Mouse (Mus musculus): ENCODE data around the gene Nr1d1. TPM values are rescaled to one million over a fixed set of nuclear protein-coding genes. Genes with fewer than 3 reads are reported as not detected.

Gene Nr1d1
- 43.3 TPM for polyA plus RNA-seq (2014; fragmentation: Illumina TruSeq; extraction: RNeasy Lipid Tissue Mini Kit (QIAGEN cat#74804); ENCODE audit: low read depth, low replicate concordance)

GRCm38 (mm10) chr11:98774582-98775347 is at the start of gene Nr1d1:
Gene Nr1d1, minus strand, starts transcription at chr11:98775333.

GRCm38 (mm10) chr11:98804605-98805004 is 29.5 kb upstream of the Nr1d1 start, which contains the start of gene Casc3:
Gene Casc3, plus strand, starts transcription at chr11:98804905.

GRCm38 (mm10) chr11:98795015-98795713 is 20.0 kb upstream of the Nr1d1 start, which contains the start of gene Msl1:
Gene Msl1, plus strand, starts transcription at chr11:98795516.

GRCm38 (mm10) chr11:98740393-98741050 is 34.6 kb downstream of the Nr1d1 start, which contains the start of gene Thra:
Gene Thra, plus strand, starts transcription at chr11:98740638.

GRCm38 (mm10) chr11:98729119-98729588 is 46.0 kb downstream of the Nr1d1 start, which contains the start of gene Med24:
Gene Med24, minus strand, starts transcription at chr11:98729435.

Other genes starting within 250 kb of the Nr1d1 start
- gene Ikzf3, start 229.3 kb downstream of the Nr1d1 start, polyA plus RNA-seq (2014; fragmentation: Illumina TruSeq; extraction: RNeasy Lipid Tissue Mini Kit (QIAGEN cat#74804); ENCODE audit: low read depth, low replicate concordance) = 0.24 TPM
- not detected for gene Zpbp2, start 224.2 kb downstream of the Nr1d1 start, polyA plus RNA-seq (2014; fragmentation: Illumina TruSeq; extraction: RNeasy Lipid Tissue Mini Kit (QIAGEN cat#74804); ENCODE audit: low read depth, low replicate concordance)
- gene Ormdl3, start 188.0 kb downstream of the Nr1d1 start, polyA plus RNA-seq (2014; fragmentation: Illumina TruSeq; extraction: RNeasy Lipid Tissue Mini Kit (QIAGEN cat#74804); ENCODE audit: low read depth, low replicate concordance) = 55.4 TPM
- not detected for gene Lrrc3c, start 177.0 kb downstream of the Nr1d1 start, polyA plus RNA-seq (2014; fragmentation: Illumina TruSeq; extraction: RNeasy Lipid Tissue Mini Kit (QIAGEN cat#74804); ENCODE audit: low read depth, low replicate concordance)
- gene Gm12355, start 149.7 kb downstream of the Nr1d1 start, polyA plus RNA-seq (2014; fragmentation: Illumina TruSeq; extraction: RNeasy Lipid Tissue Mini Kit (QIAGEN cat#74804); ENCODE audit: low read depth, low replicate concordance) = not detected
- not detected for gene Gsdma3, start 149.0 kb downstream of the Nr1d1 start, polyA plus RNA-seq (2014; fragmentation: Illumina TruSeq; extraction: RNeasy Lipid Tissue Mini Kit (QIAGEN cat#74804); ENCODE audit: low read depth, low replicate concordance)
- not detected for gene Gsdma2, start 128.6 kb downstream of the Nr1d1 start, polyA plus RNA-seq (2014; fragmentation: Illumina TruSeq; extraction: RNeasy Lipid Tissue Mini Kit (QIAGEN cat#74804); ENCODE audit: low read depth, low replicate concordance)
- gene Gsdma, start 111.0 kb downstream of the Nr1d1 start, polyA plus RNA-seq (2014; fragmentation: Illumina TruSeq; extraction: RNeasy Lipid Tissue Mini Kit (QIAGEN cat#74804); ENCODE audit: low read depth, low replicate concordance) = not detected
- gene Psmd3, start 92.8 kb downstream of the Nr1d1 start, polyA plus RNA-seq (2014; fragmentation: Illumina TruSeq; extraction: RNeasy Lipid Tissue Mini Kit (QIAGEN cat#74804); ENCODE audit: low read depth, low replicate concordance) = 106 TPM
- gene Csf3, start 74.1 kb downstream of the Nr1d1 start, polyA plus RNA-seq (2014; fragmentation: Illumina TruSeq; extraction: RNeasy Lipid Tissue Mini Kit (QIAGEN cat#74804); ENCODE audit: low read depth, low replicate concordance) = not detected
- gene Med24, start 45.9 kb downstream of the Nr1d1 start, polyA plus RNA-seq (2014; fragmentation: Illumina TruSeq; extraction: RNeasy Lipid Tissue Mini Kit (QIAGEN cat#74804); ENCODE audit: low read depth, low replicate concordance) = 37.3 TPM
- 99.6 TPM for gene Thra, start 34.7 kb downstream of the Nr1d1 start, polyA plus RNA-seq (2014; fragmentation: Illumina TruSeq; extraction: RNeasy Lipid Tissue Mini Kit (QIAGEN cat#74804); ENCODE audit: low read depth, low replicate concordance)
- gene Msl1, start 20.2 kb upstream of the Nr1d1 start, polyA plus RNA-seq (2014; fragmentation: Illumina TruSeq; extraction: RNeasy Lipid Tissue Mini Kit (QIAGEN cat#74804); ENCODE audit: low read depth, low replicate concordance) = 72.5 TPM
- 20.0 TPM for gene Casc3, start 29.6 kb upstream of the Nr1d1 start, polyA plus RNA-seq (2014; fragmentation: Illumina TruSeq; extraction: RNeasy Lipid Tissue Mini Kit (QIAGEN cat#74804); ENCODE audit: low read depth, low replicate concordance)
- gene Rapgefl1, start 61.5 kb upstream of the Nr1d1 start, polyA plus RNA-seq (2014; fragmentation: Illumina TruSeq; extraction: RNeasy Lipid Tissue Mini Kit (QIAGEN cat#74804); ENCODE audit: low read depth, low replicate concordance) = 2.1 TPM
- 5.2 TPM for gene Wipf2, start 88.3 kb upstream of the Nr1d1 start, polyA plus RNA-seq (2014; fragmentation: Illumina TruSeq; extraction: RNeasy Lipid Tissue Mini Kit (QIAGEN cat#74804); ENCODE audit: low read depth, low replicate concordance)
- gene Cdc6, start 132.5 kb upstream of the Nr1d1 start, polyA plus RNA-seq (2014; fragmentation: Illumina TruSeq; extraction: RNeasy Lipid Tissue Mini Kit (QIAGEN cat#74804); ENCODE audit: low read depth, low replicate concordance) = 0.29 TPM
- 8.3 TPM for gene Rara, start 152.5 kb upstream of the Nr1d1 start, polyA plus RNA-seq (2014; fragmentation: Illumina TruSeq; extraction: RNeasy Lipid Tissue Mini Kit (QIAGEN cat#74804); ENCODE audit: low read depth, low replicate concordance)
- gene Gjd3, start 207.7 kb upstream of the Nr1d1 start, polyA plus RNA-seq (2014; fragmentation: Illumina TruSeq; extraction: RNeasy Lipid Tissue Mini Kit (QIAGEN cat#74804); ENCODE audit: low read depth, low replicate concordance) = not detected
- 0.60 TPM for gene Top2a, start 248.9 kb upstream of the Nr1d1 start, polyA plus RNA-seq (2014; fragmentation: Illumina TruSeq; extraction: RNeasy Lipid Tissue Mini Kit (QIAGEN cat#74804); ENCODE audit: low read depth, low replicate concordance)

All from heart, adult 10 weeks (tissue).